Mouse (Mus musculus) erythroblast, embryonic 14.5 days (primary cell): ENCODE measurements around the gene Eif4ebp2.

ENCODE experiments used
- GATA1 ChIP-seq: IDR thresholded peaks from 2 replicates; pipeline ENCODE4 v1.6.1; 2012; ENCODE audit warnings: low read length, inconsistent platforms, mixed read lengths
- TAL1 ChIP-seq: IDR thresholded peaks from 3 replicates; pipeline ENCODE4 v1.6.1; 2012; ENCODE audit warnings: low read length, inconsistent platforms, mixed read lengths

- TF ChIP-seq TAL1 = no peak
- TF ChIP-seq GATA1 = no peak
Observed at GRCm38 (mm10) chr10:61425047-61425446, 27.4 kb downstream of the Eif4ebp2 start.
